Mouse (Mus musculus): Measurements from ENCODE around the gene Gpc6. TPM values are rescaled to one million over a fixed set of nuclear protein-coding genes. Genes with fewer than 3 reads are reported as not detected.

The Gpc6 gene
- polyA plus RNA-seq, 1 experiment from 2014 or later: 11.4 TPM

- H3K36me3 ChIP-seq (ENCODE audit: control insufficient read depth, insufficient read depth, low read length): no peaks in the 10 kb centered on the region
- no peak for DNase-seq (ENCODE audit: low spot score)
- no peak overlapping the region for H3K4me3 ChIP-seq (ENCODE audit: low read depth, low read length)
- H3K9me3 ChIP-seq (ENCODE audit: control insufficient read depth, low read length): no peaks in the 10 kb centered on the region
- no peaks in the 10 kb centered on the region for H3K4me1 ChIP-seq (replicated peaks; ENCODE audit: control insufficient read depth, insufficient read depth)
- H3K27ac ChIP-seq (replicated peaks): no peak overlapping the region
- 80% methylated on average over 3 of the region's 3 CpGs for WGBS
- H3K27me3 ChIP-seq (ENCODE audit: control insufficient read depth, insufficient read depth, low read length): no peaks in the 10 kb centered on the region
- no peak for ATAC-seq (ENCODE audit: low FRiP score, low TSS enrichment)
- no peak overlapping the region for H3K4me2 ChIP-seq (replicated peaks; ENCODE audit: low read depth)
- TF ChIP-seq CTCF (IDR thresholded peaks at IDR 0.05; ENCODE audit: low read depth) (no peak), EP300 (optimal IDR thresholded peaks at IDR 0.05) (no peak)
- no peak overlapping the region for H3K9ac ChIP-seq (ENCODE audit: low read length)
These were observed 384.9 kb downstream of the Gpc6 start for GRCm38 (mm10) chr14:117309997-117310520.

- Histone ChIP-seq H3K27ac (replicated peaks) (no peak overlapping the region), H3K9me3 (ENCODE audit: control insufficient read depth, low read length) (no peaks in the 10 kb centered on the region), H3K4me2 (replicated peaks; ENCODE audit: low read depth) (no peak overlapping the region), H3K4me1 (replicated peaks; ENCODE audit: control insufficient read depth, insufficient read depth) (no peaks in the 10 kb centered on the region), H3K9ac (ENCODE audit: low read length) (no peak overlapping the region), H3K27me3 (ENCODE audit: control insufficient read depth, insufficient read depth, low read length) (no peaks in the 10 kb centered on the region), H3K36me3 (ENCODE audit: control insufficient read depth, insufficient read depth, low read length) (no peaks in the 10 kb centered on the region), H3K4me3 (ENCODE audit: low read depth, low read length) (no peak overlapping the region)
- 71% methylated on average over 2 of the region's 2 CpGs for WGBS
- TF ChIP-seq CTCF (IDR thresholded peaks at IDR 0.05; ENCODE audit: low read depth): no peak
- no peak for TF ChIP-seq EP300 (optimal IDR thresholded peaks at IDR 0.05)
- no peak for ATAC-seq (ENCODE audit: low FRiP score, low TSS enrichment)
- DNase-seq (ENCODE audit: low spot score): no peak
These were observed 399.1 kb downstream of the Gpc6 start for GRCm38 (mm10) chr14:117324214-117324613.

- no peaks in the 10 kb centered on the region for H3K36me3 ChIP-seq (ENCODE audit: control insufficient read depth, insufficient read depth, low read length)
- no peak overlapping the region for H3K27ac ChIP-seq (replicated peaks)
- DNase-seq (ENCODE audit: low spot score) (no peak), ATAC-seq (ENCODE audit: low FRiP score, low TSS enrichment) (no peak)
- WGBS: 68% methylated on average over 1 of the region's 1 CpGs
- no peaks in the 10 kb centered on the region for H3K4me1 ChIP-seq (replicated peaks; ENCODE audit: control insufficient read depth, insufficient read depth)
- no peak overlapping the region for H3K9ac ChIP-seq (ENCODE audit: low read length)
- H3K4me2 ChIP-seq (replicated peaks; ENCODE audit: low read depth): no peak overlapping the region
- no peak overlapping the region for H3K4me3 ChIP-seq (ENCODE audit: low read depth, low read length)
- TF ChIP-seq CTCF (IDR thresholded peaks at IDR 0.05; ENCODE audit: low read depth) (no peak), EP300 (optimal IDR thresholded peaks at IDR 0.05) (no peak)
- no peaks in the 10 kb centered on the region for H3K27me3 ChIP-seq (ENCODE audit: control insufficient read depth, insufficient read depth, low read length)
- H3K9me3 ChIP-seq (ENCODE audit: control insufficient read depth, low read length): no peaks in the 10 kb centered on the region
These were observed 407.1 kb downstream of the Gpc6 start for GRCm38 (mm10) chr14:117332256-117332655.

GRCm38 (mm10) chr14:117337271-117337670, 412.2 kb downstream of the Gpc6 start:
- Histone ChIP-seq H3K4me1 (replicated peaks; ENCODE audit: control insufficient read depth, insufficient read depth) (no peaks in the 10 kb centered on the region), H3K27ac (replicated peaks) (no peak overlapping the region), H3K4me2 (replicated peaks; ENCODE audit: low read depth) (no peak overlapping the region), H3K9ac (ENCODE audit: low read length) (no peak overlapping the region), H3K27me3 (ENCODE audit: control insufficient read depth, insufficient read depth, low read length) (no peaks in the 10 kb centered on the region), H3K36me3 (ENCODE audit: control insufficient read depth, insufficient read depth, low read length) (no peaks in the 10 kb centered on the region), H3K9me3 (ENCODE audit: control insufficient read depth, low read length) (no peaks in the 10 kb centered on the region), H3K4me3 (ENCODE audit: low read depth, low read length) (no peak overlapping the region)
- ATAC-seq (ENCODE audit: low FRiP score, low TSS enrichment) (no peak), DNase-seq (ENCODE audit: low spot score) (no peak)
- no peak for TF ChIP-seq CTCF (IDR thresholded peaks at IDR 0.05; ENCODE audit: low read depth)
- TF ChIP-seq EP300 (optimal IDR thresholded peaks at IDR 0.05): no peak
- 61% methylated on average over 1 of the region's 1 CpGs for WGBS

GRCm38 (mm10) chr14:117340549-117340948, 415.4 kb downstream of the Gpc6 start:
- no peak overlapping the region for H3K27ac ChIP-seq (replicated peaks)
- no peak overlapping the region for H3K9ac ChIP-seq (ENCODE audit: low read length)
- H3K4me2 ChIP-seq (replicated peaks; ENCODE audit: low read depth): no peak overlapping the region
- H3K4me3 ChIP-seq (ENCODE audit: low read depth, low read length): no peak overlapping the region
- no peak for DNase-seq (ENCODE audit: low spot score)
- H3K36me3 ChIP-seq (ENCODE audit: control insufficient read depth, insufficient read depth, low read length): no peaks in the 10 kb centered on the region
- no peaks in the 10 kb centered on the region for H3K27me3 ChIP-seq (ENCODE audit: control insufficient read depth, insufficient read depth, low read length)
- WGBS: 79% methylated on average over 4 of the region's 4 CpGs
- no peak for TF ChIP-seq EP300 (optimal IDR thresholded peaks at IDR 0.05)
- no peak for TF ChIP-seq CTCF (IDR thresholded peaks at IDR 0.05; ENCODE audit: low read depth)
- ATAC-seq (ENCODE audit: low FRiP score, low TSS enrichment): no peak
- no peaks in the 10 kb centered on the region for H3K9me3 ChIP-seq (ENCODE audit: control insufficient read depth, low read length)
- H3K4me1 ChIP-seq (replicated peaks; ENCODE audit: control insufficient read depth, insufficient read depth): no peaks in the 10 kb centered on the region

GRCm38 (mm10) chr14:117344505-117344904, 419.4 kb downstream of the Gpc6 start:
- DNase-seq (ENCODE audit: low spot score): no peak
- Histone ChIP-seq H3K9ac (ENCODE audit: low read length) (no peak overlapping the region), H3K27ac (replicated peaks) (no peak overlapping the region), H3K9me3 (ENCODE audit: control insufficient read depth, low read length) (no peaks in the 10 kb centered on the region), H3K4me3 (ENCODE audit: low read depth, low read length) (no peak overlapping the region), H3K36me3 (ENCODE audit: control insufficient read depth, insufficient read depth, low read length) (no peaks in the 10 kb centered on the region), H3K4me2 (replicated peaks; ENCODE audit: low read depth) (no peak overlapping the region), H3K4me1 (replicated peaks; ENCODE audit: control insufficient read depth, insufficient read depth) (no peaks in the 10 kb centered on the region), H3K27me3 (ENCODE audit: control insufficient read depth, insufficient read depth, low read length) (no peaks in the 10 kb centered on the region)
- no peak for TF ChIP-seq EP300 (optimal IDR thresholded peaks at IDR 0.05)
- TF ChIP-seq CTCF (IDR thresholded peaks at IDR 0.05; ENCODE audit: low read depth): no peak
- WGBS: 79% methylated on average over 6 of the region's 6 CpGs
- ATAC-seq (ENCODE audit: low FRiP score, low TSS enrichment): no peak

Data from stomach, postnatal 0 days (tissue).